Mouse (Mus musculus): Measurements from ENCODE around the gene Mettl22. TPM values are rescaled to one million over a fixed set of nuclear protein-coding genes. Genes with fewer than 3 reads are reported as not detected.

The Mettl22 gene
- polyA plus RNA-seq, 1 experiment from 2014 or later, result 22.3 TPM

DNA sequence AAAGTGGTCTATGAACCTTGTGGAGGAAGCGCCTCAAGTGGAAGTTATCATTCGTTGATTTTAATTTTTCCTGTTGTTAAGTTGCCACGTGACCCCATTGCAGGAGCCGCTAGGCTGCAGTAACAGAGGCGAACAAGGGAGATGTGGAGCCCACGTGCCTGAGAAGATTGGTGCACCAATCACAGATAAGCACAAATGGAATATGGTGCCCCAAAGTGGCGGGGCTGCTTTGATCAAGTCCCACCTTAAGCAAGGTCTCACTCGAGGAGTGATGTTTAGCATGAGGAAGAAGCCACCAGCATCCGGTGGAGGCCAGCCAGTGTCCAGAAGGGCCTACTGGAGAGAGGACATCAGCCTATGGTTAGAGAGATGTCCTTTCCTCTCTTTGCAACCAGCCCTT is 61.9 kb downstream of the Mettl22 start:
- Histone ChIP-seq H3K4me2 (no peak overlapping the region), H3K9ac (ENCODE audit: low read depth, low read length) (no peak overlapping the region), H3K9me3 (ENCODE audit: control insufficient read depth, low read length) (no peaks in the 10 kb centered on the region), H3K4me3 (ENCODE audit: low read depth, low read length) (no peak overlapping the region), H3K27ac (ENCODE audit: low read depth, low read length) (no peak overlapping the region), H3K27me3 (replicated peaks; ENCODE audit: control insufficient read depth, insufficient read depth, low read length) (no peaks in the 10 kb centered on the region), H3K4me1 (replicated peaks; ENCODE audit: control insufficient read depth, insufficient read depth, low read length) (no peaks in the 10 kb centered on the region), H3K36me3 (ENCODE audit: control insufficient read depth, insufficient read depth, low read length) (no peaks in the 10 kb centered on the region)
- DNase-seq (ENCODE audit: low spot score) (no peak), ATAC-seq (replicated peaks; ENCODE audit: low FRiP score) (no peak)
- 77% methylated on average over 9 of the region's 9 CpGs for WGBS

DNA sequence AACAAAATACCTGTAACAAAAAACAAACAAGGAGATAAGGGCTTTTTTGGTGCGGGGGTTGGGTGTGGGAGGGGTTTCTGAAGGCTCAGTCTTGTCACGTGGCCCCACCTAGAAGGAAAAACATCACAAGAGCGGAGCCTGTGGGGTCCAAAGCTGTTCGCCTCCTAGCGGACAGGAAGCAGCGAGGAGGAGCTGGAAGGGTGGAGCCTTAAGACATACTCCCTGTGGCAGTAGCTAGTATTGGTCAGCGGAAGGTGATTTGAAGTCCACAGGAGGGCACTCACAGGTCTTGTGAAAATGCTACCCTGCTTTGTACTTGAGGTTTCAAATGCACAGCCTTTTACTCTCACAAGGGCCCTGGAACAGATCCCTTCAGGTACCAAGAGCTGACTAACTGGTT is 62.3 kb downstream of the Mettl22 start:
- ATAC-seq (replicated peaks; ENCODE audit: low FRiP score) (no peak), DNase-seq (ENCODE audit: low spot score) (no peak)
- no peaks in the 10 kb centered on the region for H3K36me3 ChIP-seq (ENCODE audit: control insufficient read depth, insufficient read depth, low read length)
- H3K27ac ChIP-seq (ENCODE audit: low read depth, low read length), result no peak overlapping the region
- H3K4me1 ChIP-seq (replicated peaks; ENCODE audit: control insufficient read depth, insufficient read depth, low read length), result no peaks in the 10 kb centered on the region
- H3K9me3 ChIP-seq (ENCODE audit: control insufficient read depth, low read length), result no peaks in the 10 kb centered on the region
- no peak overlapping the region for H3K4me2 ChIP-seq
- no peaks in the 10 kb centered on the region for H3K27me3 ChIP-seq (replicated peaks; ENCODE audit: control insufficient read depth, insufficient read depth, low read length)
- no peak overlapping the region for H3K9ac ChIP-seq (ENCODE audit: low read depth, low read length)
- WGBS, result 54% methylated on average over 7 of the region's 7 CpGs
- no peak overlapping the region for H3K4me3 ChIP-seq (ENCODE audit: low read depth, low read length)

DNA sequence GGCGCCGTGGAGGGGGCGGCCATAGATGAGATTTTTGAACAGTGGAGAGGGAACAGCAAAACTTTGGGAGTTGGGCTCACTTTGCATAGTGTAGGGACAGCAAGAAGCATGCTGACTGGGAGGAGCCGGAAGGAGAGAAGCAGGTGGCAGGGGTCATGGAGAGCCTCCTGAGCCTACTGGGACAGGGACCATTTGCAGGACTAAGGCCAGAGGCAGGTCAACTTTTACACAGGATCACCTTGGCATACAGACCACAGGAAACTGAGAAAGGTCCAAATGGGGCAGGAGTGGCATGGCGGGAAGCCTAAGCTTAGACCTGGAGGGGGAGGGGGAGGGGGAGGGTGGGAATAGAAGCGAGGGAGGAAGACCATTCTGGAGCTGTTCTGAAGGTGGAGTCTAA is 62.9 kb downstream of the Mettl22 start:
- Histone ChIP-seq H3K4me3 (ENCODE audit: low read depth, low read length) (no peak overlapping the region), H3K4me1 (replicated peaks; ENCODE audit: control insufficient read depth, insufficient read depth, low read length) (no peaks in the 10 kb centered on the region), H3K27ac (ENCODE audit: low read depth, low read length) (no peak overlapping the region), H3K9ac (ENCODE audit: low read depth, low read length) (no peak overlapping the region), H3K4me2 (no peak overlapping the region), H3K36me3 (ENCODE audit: control insufficient read depth, insufficient read depth, low read length) (no peaks in the 10 kb centered on the region), H3K9me3 (ENCODE audit: control insufficient read depth, low read length) (no peaks in the 10 kb centered on the region), H3K27me3 (replicated peaks; ENCODE audit: control insufficient read depth, insufficient read depth, low read length) (no peaks in the 10 kb centered on the region)
- DNase-seq (ENCODE audit: low spot score) (no peak), ATAC-seq (replicated peaks; ENCODE audit: low FRiP score) (no peak)
- 82% methylated on average over 6 of the region's 6 CpGs for WGBS

DNA sequence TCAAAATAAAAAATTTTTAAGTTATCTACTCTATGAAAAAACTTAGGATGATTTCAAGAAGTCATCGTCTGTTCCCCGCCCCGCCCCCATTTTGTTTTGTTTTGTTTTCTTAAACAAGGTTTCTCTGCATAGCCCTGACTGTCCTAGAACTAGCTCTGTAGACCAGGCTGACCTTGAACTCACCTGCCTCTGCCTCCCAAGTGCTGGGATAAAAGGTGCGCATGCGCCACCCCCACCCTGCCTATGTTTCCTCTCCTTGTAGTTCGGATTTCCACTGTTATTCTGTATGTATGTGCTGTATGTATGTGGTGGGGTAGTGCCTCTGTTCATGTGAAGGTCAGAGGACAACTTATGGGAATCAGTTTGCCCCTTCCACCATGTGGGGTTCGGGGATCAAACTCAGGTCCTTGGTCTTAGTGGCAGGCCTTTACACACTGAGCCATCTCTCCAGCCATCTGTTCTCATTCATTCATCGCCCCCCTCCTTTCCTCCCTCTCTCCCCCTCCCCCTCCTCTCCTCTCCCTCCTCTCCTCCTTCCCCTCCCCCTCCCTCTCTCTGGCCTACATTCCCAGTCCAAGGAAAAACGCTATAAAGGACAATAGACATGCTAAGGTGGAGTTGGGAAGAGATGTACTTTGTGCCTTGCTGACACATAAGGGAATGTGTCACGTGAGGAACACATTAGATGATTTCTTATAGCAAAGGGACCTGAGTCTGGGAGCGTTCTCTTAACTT is 64.0 kb downstream of the Mettl22 start:
- no peak for ATAC-seq (replicated peaks; ENCODE audit: low FRiP score)
- Histone ChIP-seq H3K36me3 (ENCODE audit: control insufficient read depth, insufficient read depth, low read length) (no peaks in the 10 kb centered on the region), H3K4me3 (ENCODE audit: low read depth, low read length) (no peak overlapping the region), H3K9me3 (ENCODE audit: control insufficient read depth, low read length) (no peaks in the 10 kb centered on the region), H3K4me1 (replicated peaks; ENCODE audit: control insufficient read depth, insufficient read depth, low read length) (no peaks in the 10 kb centered on the region), H3K27me3 (replicated peaks; ENCODE audit: control insufficient read depth, insufficient read depth, low read length) (no peaks in the 10 kb centered on the region), H3K9ac (ENCODE audit: low read depth, low read length) (no peak overlapping the region), H3K27ac (ENCODE audit: low read depth, low read length) (no peak overlapping the region), H3K4me2 (no peak overlapping the region)
- DNase-seq (ENCODE audit: low spot score), result no peak
- 82% methylated on average over 11 of the region's 11 CpGs for WGBS

DNA sequence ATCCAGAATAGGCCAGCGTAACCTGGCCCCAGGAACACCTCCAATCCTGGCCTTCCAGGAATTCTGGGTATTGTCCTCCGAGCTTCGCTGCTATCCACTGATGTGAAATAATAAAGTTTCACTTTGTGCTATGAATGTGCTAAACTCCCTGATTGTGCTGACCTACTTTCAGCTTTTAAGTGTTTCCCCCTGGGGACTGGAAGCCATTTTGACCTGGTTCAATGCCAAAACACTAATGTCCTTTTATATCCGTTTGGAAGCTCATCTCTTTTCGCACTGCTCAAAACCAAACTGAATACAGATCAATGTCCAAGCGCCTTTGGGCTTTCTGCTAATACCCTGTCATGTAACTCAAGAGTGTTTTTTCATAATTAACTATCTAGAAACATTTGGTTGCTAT is 64.8 kb downstream of the Mettl22 start:
- Histone ChIP-seq H3K27me3 (replicated peaks; ENCODE audit: control insufficient read depth, insufficient read depth, low read length) (no peaks in the 10 kb centered on the region), H3K4me2 (no peak overlapping the region), H3K36me3 (ENCODE audit: control insufficient read depth, insufficient read depth, low read length) (no peaks in the 10 kb centered on the region), H3K4me3 (ENCODE audit: low read depth, low read length) (no peak overlapping the region), H3K27ac (ENCODE audit: low read depth, low read length) (no peak overlapping the region), H3K9me3 (ENCODE audit: control insufficient read depth, low read length) (no peaks in the 10 kb centered on the region), H3K4me1 (replicated peaks; ENCODE audit: control insufficient read depth, insufficient read depth, low read length) (no peaks in the 10 kb centered on the region), H3K9ac (ENCODE audit: low read depth, low read length) (no peak overlapping the region)
- ATAC-seq (replicated peaks; ENCODE audit: low FRiP score), result no peak
- no peak for DNase-seq (ENCODE audit: low spot score)
- 86% methylated on average over 6 of the region's 6 CpGs for WGBS

DNA sequence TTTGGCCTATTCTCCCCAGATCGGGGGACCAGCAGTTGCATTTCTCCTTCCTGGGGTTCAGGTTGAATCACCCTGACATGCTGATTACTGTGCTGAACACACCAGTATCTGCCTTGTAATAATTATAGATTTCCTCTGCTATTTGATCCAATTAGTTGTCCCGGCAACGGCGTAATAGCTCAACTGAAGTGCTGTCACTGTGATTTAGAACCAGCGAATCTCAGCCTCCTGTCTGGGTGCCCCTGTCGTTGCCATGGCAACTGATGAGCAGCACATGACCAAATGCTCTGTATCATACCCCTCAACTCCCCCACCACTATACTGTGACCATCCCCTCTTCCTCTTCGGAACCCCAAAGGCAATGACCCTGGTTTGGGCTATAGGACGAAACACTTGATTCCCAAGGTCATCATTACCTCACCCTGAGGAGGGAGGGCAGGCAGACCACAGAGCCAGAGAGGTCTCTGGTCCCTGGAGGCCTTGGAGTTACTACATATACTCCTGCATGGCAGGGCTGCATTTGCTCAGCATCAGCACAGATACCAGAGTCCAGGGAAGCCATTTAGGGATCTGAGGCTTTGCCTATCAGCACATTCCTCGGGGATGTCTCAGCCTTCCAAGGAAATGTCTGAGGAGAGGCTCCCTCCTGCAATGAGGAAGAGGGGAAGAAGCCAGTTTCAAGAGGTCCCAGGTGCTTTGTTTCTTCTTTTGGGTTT is 68.7 kb downstream of the Mettl22 start:
- ATAC-seq (replicated peaks; ENCODE audit: low FRiP score), result no peak
- H3K27ac ChIP-seq (ENCODE audit: low read depth, low read length), result no peak overlapping the region
- H3K9me3 ChIP-seq (ENCODE audit: control insufficient read depth, low read length), result no peaks in the 10 kb centered on the region
- DNase-seq (ENCODE audit: low spot score), result no peak
- no peak overlapping the region for H3K9ac ChIP-seq (ENCODE audit: low read depth, low read length)
- H3K4me2 ChIP-seq, result no peak overlapping the region
- H3K36me3 ChIP-seq (ENCODE audit: control insufficient read depth, insufficient read depth, low read length), result no peaks in the 10 kb centered on the region
- WGBS, result 58% methylated on average over 9 of the region's 9 CpGs
- no peaks in the 10 kb centered on the region; the same call in 1 of the 2 replicates for H3K27me3 ChIP-seq (replicated peaks; ENCODE audit: control insufficient read depth, insufficient read depth, low read length)
- H3K4me3 ChIP-seq (ENCODE audit: low read depth, low read length), result no peak overlapping the region
- H3K4me1 ChIP-seq (replicated peaks; ENCODE audit: control insufficient read depth, insufficient read depth, low read length), result no peaks in the 10 kb centered on the region

Other genes starting within 250 kb of the Mettl22 start
- not detected in 2 replicates for gene Tmem114, start 45.7 kb upstream of the Mettl22 start, polyA plus RNA-seq (2014; fragmentation: Nextera tagmentation; extraction: Ambion mirVana)
- gene Abat, start 42.6 kb downstream of the Mettl22 start, polyA plus RNA-seq (2014; fragmentation: Nextera tagmentation; extraction: Ambion mirVana), result 25.6 and 29.2 TPM in 2 replicates
- gene Pmm2, start 166.9 kb downstream of the Mettl22 start, polyA plus RNA-seq (2014; fragmentation: Nextera tagmentation; extraction: Ambion mirVana), result 52.9 and 55.8 TPM in 2 replicates
- gene Tmem186, start 166.9 kb downstream of the Mettl22 start, polyA plus RNA-seq (2014; fragmentation: Nextera tagmentation; extraction: Ambion mirVana), result 16.4 and 19.4 TPM in 2 replicates
- 24.9 and 25.4 TPM in 2 replicates for gene Carhsp1, start 201.4 kb downstream of the Mettl22 start, polyA plus RNA-seq (2014; fragmentation: Nextera tagmentation; extraction: Ambion mirVana)
- not detected in 2 replicates for gene Gm5767, start 210.0 kb downstream of the Mettl22 start, polyA plus RNA-seq (2014; fragmentation: Nextera tagmentation; extraction: Ambion mirVana)

All from liver, embryonic 11.5 days (tissue).